Mouse (Mus musculus) embryonic facial prominence, embryonic 15.5 days (tissue): ENCODE results near the gene Pcbp1. TPM values are rescaled to one million over a fixed set of nuclear protein-coding genes. Genes with fewer than 3 reads are reported as not detected.
A peak's percentile ranks its signal among the peaks of the same experiment; 100 is the strongest.

Experiments
- ATAC-seq: fragments of 200-750 bp; cut with Nextera tagmentation; 2 replicates; pipeline ENCODE4 v1.8.0; 2017; ENCODE audit warnings: low read depth, moderate TSS enrichment; ENCODE audit not compliant: insufficient number of reproducible peaks, low FRiP score, low TSS enrichment
- H3K27ac ChIP-seq: fragments of 300-500 bp; sonication (generic); replicated peaks from 2 replicates; pipeline ENCODE4 v1.5.1; 2015; ENCODE audit warnings: mild to moderate bottlenecking, inconsistent platforms
- H3K27me3 ChIP-seq: fragments of 300-500 bp; sonication (generic); 2 replicates; pipeline ENCODE4 v1.6.1; 2015; ENCODE audit warnings: inconsistent platforms
- H3K36me3 ChIP-seq: fragments of 300-500 bp; sonication (generic); 2 replicates; pipeline ENCODE4 v1.6.1; 2015; ENCODE audit warnings: mild to moderate bottlenecking, inconsistent platforms
- H3K4me1 ChIP-seq: fragments of 300-500 bp; sonication (generic); 2 replicates; pipeline ENCODE4 v1.6.1; 2015; ENCODE audit warnings: inconsistent platforms
- H3K4me2 ChIP-seq: fragments of 300-500 bp; sonication (generic); replicated peaks from 2 replicates; pipeline ENCODE4 v1.6.1; 2015; ENCODE audit warnings: mild to moderate bottlenecking, inconsistent platforms
- H3K4me3 ChIP-seq: fragments of 300-500 bp; sonication (generic); replicated peaks from 2 replicates; pipeline ENCODE4 v1.5.1; 2015; ENCODE audit warnings: mild to moderate bottlenecking, inconsistent platforms
- H3K9ac ChIP-seq: fragments of 300-500 bp; sonication (generic); 2 replicates; pipeline ENCODE4 v1.6.1; 2015; ENCODE audit warnings: inconsistent platforms
- H3K9me3 ChIP-seq: fragments of 300-500 bp; sonication (generic); replicated peaks from 2 replicates; pipeline ENCODE4 v1.6.1; 2016; ENCODE audit warnings: inconsistent platforms
- WGBS: fragments of 180-500 bp; shearing (Covaris S2); methylation state at CpG from one replicate; pipeline ENCODE4 v1.1.7; 2015; 5-methylcytosine and 5-hydroxymethylcytosine counted together
- polyA plus RNA-seq: library from polyadenylated mRNA; unstranded; fragments of >200 nt; fragmentation: Nextera tagmentation; extraction: Ambion mirVana; gene quantifications from 2 replicates; pipeline ENCODE4 v1.2.1, GENCODE M21; 2015

Gene Pcbp1
- polyA plus RNA-seq, 1 experiment from 2014 or later: 497 TPM

DNA sequence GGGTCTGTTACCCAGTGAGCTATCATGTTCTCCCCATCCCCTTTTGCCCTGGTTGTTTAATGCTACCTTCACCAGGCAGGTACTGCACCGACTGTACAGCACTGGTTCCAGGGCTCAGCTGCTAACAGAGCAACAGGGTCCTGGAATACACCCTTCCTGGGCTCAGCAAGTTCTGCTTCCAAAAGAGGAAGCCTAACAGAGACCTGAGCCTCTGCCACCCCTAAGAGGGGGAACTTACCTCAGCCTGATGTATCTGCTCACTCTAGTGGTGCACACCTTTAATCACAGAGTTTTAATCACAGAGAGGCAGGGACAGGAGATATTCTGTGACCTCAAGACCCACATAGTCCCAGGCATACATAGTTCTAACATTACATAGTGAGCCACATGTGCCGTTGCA, 36.2 kb downstream of the Pcbp1 start:
- H3K9me3 ChIP-seq: no peaks in the 10 kb centered on the region
- WGBS: 96% methylated on average over 2 of the region's 2 CpGs
- H3K4me2 ChIP-seq: no peak overlapping the region
- no peak overlapping the region for H3K27ac ChIP-seq
- H3K4me1 ChIP-seq: peaks cover 24% of the 10 kb centered on the region
- no peak overlapping the region for H3K9ac ChIP-seq
- no peaks in the 10 kb centered on the region for H3K36me3 ChIP-seq
- no peaks in the 10 kb centered on the region for H3K27me3 ChIP-seq
- no peak for ATAC-seq
- H3K4me3 ChIP-seq: no peak overlapping the region

DNA sequence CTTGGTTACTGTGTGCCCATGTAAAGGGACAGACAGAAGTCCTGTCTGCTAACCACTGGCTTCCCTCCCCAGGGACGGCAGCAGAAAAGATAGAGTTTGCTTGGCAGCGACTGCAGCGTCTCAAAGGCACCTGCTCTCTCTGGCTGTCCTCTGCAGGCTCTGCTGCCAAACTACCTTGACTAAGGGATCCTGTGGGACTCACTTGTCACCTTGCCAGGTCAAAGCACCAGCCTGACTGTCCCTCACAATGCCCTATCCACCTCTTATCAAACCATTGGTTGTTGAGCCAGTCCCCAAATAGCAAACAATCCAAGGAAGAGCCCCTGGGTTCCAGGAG, 38.0 kb downstream of the Pcbp1 start:
- Histone ChIP-seq H3K9ac (no peak overlapping the region), H3K36me3 (no peaks in the 10 kb centered on the region), H3K4me2 (no peak overlapping the region), H3K27me3 (no peaks in the 10 kb centered on the region), H3K27ac (peak overlapping the region; percentile 95), H3K4me1 (peaks cover 15% of the 10 kb centered on the region), H3K9me3 (no peaks in the 10 kb centered on the region), H3K4me3 (0 out of 2 replicates have a peak overlapping the region, but pooled peaks have one; percentile 5)
- 37% methylated on average over 3 of the region's 3 CpGs for whole genome bisulfite sequencing
- ATAC-seq: no peak

DNA sequence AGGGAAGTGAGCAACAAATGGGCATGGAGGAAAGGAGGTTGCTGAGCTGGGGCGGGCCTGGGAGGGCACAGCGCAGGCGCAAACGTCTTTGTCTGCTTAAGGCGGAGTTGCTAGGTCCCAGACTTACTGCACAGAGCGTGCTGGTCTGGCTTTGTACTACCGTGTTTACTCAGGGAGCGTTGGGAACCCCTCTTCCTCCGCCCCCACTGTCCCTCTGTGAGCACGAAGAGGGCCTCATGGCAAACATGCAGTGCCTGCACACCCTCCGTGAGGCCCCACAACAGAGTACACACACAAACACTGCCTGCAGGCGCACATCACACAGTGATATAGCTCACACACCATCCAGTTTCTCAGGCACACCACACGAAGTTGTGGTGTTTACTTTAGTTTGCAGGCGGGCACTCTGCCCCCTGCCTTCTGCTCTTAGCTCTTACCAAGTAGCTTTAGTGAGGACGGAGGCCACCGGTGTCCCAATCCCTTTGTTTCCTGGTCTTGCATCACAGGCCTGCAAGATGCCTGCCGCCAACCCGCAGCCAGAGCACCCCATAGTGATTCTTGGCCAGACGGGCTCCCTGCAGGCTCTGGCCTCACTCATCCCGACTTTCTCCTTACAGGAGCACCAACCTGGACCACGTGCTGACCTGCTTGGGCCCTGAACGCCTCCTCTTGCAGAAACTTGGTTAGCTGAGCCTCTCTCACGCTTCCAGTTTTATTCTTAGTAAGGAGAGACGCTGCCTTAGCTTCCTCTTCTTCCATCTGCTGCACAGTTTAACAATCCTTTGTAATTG, 38.6 kb downstream of the Pcbp1 start:
- no peaks in the 10 kb centered on the region for H3K9me3 ChIP-seq
- H3K4me3 ChIP-seq: peak overlapping the region; percentile 5; the same call in 1 of the 2 replicates
- H3K36me3 ChIP-seq: no peaks in the 10 kb centered on the region
- 11% methylated on average over 24 of the region's 24 CpGs for WGBS
- peak overlapping the region; percentile 95 for H3K27ac ChIP-seq
- H3K4me2 ChIP-seq: peak overlapping the region; percentile 26
- no peaks in the 10 kb centered on the region for H3K27me3 ChIP-seq
- peak; percentile 95 for ATAC-seq
- H3K9ac ChIP-seq: 0 out of 2 replicates have a peak overlapping the region, but pooled peaks have one; percentile 3
- peaks cover 15% of the 10 kb centered on the region for H3K4me1 ChIP-seq

DNA sequence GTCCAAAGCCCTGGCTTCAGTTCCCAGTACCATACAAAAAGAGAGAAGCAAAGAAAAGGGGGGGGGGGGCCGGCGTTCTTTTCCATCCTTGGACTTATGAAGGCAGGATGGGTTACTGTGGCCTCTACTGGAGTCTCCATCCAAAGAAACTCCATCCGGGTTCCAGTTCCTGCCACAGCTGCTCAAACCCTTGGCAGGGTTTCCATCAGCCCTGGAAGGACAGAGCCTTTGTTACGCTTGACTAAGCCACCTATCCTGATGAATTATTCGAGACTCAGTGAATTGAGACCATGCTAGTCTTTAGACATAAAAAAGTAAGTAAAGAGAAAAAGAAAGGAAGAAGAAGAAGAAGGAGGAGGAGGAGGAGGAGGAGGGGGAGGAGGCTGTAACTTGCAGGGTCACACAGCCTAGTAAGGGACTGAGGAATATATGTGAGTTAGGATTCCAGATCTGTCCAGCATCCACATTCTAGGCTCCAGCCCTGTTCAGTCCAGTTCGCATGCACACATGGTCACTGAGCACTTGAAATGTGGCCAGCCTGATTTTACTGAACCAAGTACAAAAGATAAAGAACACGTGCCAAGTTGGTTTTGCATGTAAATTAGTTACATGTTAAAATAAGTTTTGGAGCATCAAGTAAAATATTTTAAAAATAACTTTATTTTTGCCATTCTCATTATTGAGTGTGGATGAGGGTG, 40.0 kb downstream of the Pcbp1 start:
- H3K27ac ChIP-seq: 0 out of 2 replicates have a peak overlapping the region, but pooled peaks have one; percentile 4

DNA sequence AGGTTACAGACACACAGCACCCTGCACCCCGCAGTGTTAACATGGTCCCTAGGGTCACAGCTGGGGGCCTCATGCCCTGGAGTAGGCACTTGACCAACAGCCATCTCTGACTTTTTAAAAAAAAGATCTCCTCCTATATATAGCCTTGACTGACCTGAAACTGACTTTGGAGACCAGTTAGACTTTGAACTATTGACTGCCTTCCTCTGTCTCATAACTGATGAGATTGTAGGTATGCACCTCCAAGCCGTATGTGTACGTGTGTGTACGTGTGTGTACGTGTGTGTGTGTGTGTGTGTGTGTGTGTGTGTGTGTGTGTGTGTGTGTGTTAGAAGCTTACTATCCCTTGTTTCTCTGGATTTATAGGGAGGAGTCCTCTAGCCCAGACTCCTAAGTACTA, 44.2 kb downstream of the Pcbp1 start:
- no peak overlapping the region for H3K4me3 ChIP-seq
- no peak for ATAC-seq
- no peak overlapping the region for H3K27ac ChIP-seq
- no peaks in the 10 kb centered on the region for H3K36me3 ChIP-seq
- no peak overlapping the region for H3K4me2 ChIP-seq
- H3K4me1 ChIP-seq: peaks cover 25% of the 10 kb centered on the region
- no peaks in the 10 kb centered on the region for H3K9me3 ChIP-seq
- H3K9ac ChIP-seq: no peak overlapping the region
- WGBS: 84% methylated on average over 5 of the region's 5 CpGs
- H3K27me3 ChIP-seq: no peaks in the 10 kb centered on the region

More for the DNA sequence above, 40.0 kb downstream of the Pcbp1 start:
- Histone ChIP-seq H3K27me3 (no peaks in the 10 kb centered on the region), H3K4me3 (no peak overlapping the region), H3K4me2 (no peak overlapping the region), H3K4me1 (peaks cover 15% of the 10 kb centered on the region), H3K36me3 (no peaks in the 10 kb centered on the region), H3K9ac (no peak overlapping the region), H3K9me3 (no peaks in the 10 kb centered on the region)
- 79% methylated on average over 7 of the region's 7 CpGs for WGBS
- no peak for ATAC-seq

DNA sequence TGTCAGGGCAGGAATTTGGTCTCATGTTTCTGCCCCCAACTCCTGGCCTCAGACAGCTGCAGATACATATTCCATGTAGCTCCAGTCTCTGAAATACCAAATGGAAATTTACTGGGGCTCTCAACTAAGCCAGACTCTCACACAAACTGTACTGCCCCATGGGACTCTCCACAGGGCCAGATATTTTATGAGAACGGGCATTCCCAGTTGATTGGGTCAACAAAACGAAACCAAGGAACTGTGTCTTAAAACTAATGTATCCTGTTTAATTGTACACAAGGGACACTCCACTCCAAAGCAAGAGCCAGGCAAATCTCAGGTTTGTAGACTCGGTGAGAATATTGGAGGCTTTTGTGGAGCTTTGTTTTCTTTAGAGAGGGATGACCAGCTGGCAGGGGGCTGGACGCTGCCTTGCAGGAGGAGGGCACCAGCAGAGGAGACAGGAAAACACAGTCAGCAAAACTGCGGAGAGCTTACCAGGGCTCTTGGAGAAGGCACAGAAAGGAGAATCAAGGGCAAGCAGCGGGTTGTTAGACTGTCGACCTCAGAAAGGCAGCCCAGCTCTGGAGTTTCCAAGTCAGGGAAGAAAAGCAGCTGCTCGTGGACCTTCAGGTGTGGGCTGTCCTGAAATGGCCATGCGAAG, 45.8 kb downstream of the Pcbp1 start:
- H3K27me3 ChIP-seq: no peaks in the 10 kb centered on the region
- no peaks in the 10 kb centered on the region for H3K36me3 ChIP-seq
- peak overlapping the region; percentile 91 for H3K27ac ChIP-seq
- no peaks in the 10 kb centered on the region for H3K9me3 ChIP-seq
- H3K4me3 ChIP-seq: peak overlapping the region; percentile 14; the same call in 1 of the 2 replicates
- WGBS: 28% methylated on average over 9 of the region's 9 CpGs
- peak overlapping the region; percentile 37 for H3K4me2 ChIP-seq
- peak; percentile 63 for ATAC-seq
- peaks cover 24% of the 10 kb centered on the region for H3K4me1 ChIP-seq
- peak overlapping the region; percentile 15; the same call in 1 of the 2 replicates for H3K9ac ChIP-seq

DNA sequence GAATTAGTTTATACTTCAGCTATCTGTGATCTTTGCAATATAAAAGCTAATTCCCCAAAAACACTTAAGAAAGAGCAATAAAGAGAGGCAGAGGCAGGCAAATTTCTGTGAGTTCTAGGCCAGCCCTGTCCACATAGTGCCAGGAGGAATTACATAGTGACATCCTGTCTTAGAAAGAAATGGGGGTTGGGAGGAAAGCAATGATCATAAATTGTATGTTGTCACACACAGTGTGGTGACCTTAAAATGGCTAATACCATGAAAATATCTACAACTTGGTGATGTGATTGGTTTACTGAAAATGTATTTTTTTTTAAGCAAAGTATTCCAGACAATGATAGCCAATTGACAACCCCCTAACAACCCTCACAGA, 46.3 kb downstream of the Pcbp1 start:
- H3K4me1 ChIP-seq: peaks cover 24% of the 10 kb centered on the region
- peak overlapping the region; percentile 91 for H3K27ac ChIP-seq
- no peaks in the 10 kb centered on the region for H3K36me3 ChIP-seq
- H3K9ac ChIP-seq: no peak overlapping the region
- H3K9me3 ChIP-seq: no peaks in the 10 kb centered on the region
- H3K27me3 ChIP-seq: no peaks in the 10 kb centered on the region
- H3K4me2 ChIP-seq: no peak overlapping the region
- ATAC-seq: no peak
- H3K4me3 ChIP-seq: no peak overlapping the region

DNA sequence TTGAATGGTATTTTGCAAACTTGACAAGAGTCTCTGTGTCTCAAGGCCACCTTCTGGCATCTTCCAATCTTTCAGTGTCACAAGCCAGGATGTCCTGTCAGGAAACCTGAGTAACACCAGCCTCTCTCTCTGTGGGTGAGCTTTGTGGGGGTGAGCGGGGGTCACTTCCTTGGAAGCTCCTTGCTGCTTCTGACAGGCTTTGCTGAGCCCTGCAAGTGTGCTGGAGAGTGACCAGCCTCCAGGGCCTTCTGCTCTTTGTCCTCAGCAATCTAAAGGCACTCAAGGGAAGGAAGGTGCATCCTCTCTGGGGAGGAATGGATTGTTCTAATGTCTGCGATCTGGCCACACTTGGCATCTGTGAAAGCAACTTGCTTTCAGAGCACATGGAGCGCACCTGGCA, 46.8 kb downstream of the Pcbp1 start:
- WGBS: 58% methylated on average over 3 of the region's 3 CpGs
- no peak overlapping the region for H3K4me2 ChIP-seq
- peak overlapping the region; percentile 91 for H3K27ac ChIP-seq
- H3K4me1 ChIP-seq: peaks cover 24% of the 10 kb centered on the region
- ATAC-seq: no peak
- no peaks in the 10 kb centered on the region for H3K36me3 ChIP-seq
- no peak overlapping the region for H3K4me3 ChIP-seq
- no peak overlapping the region for H3K9ac ChIP-seq
- no peaks in the 10 kb centered on the region for H3K9me3 ChIP-seq
- H3K27me3 ChIP-seq: no peaks in the 10 kb centered on the region

DNA sequence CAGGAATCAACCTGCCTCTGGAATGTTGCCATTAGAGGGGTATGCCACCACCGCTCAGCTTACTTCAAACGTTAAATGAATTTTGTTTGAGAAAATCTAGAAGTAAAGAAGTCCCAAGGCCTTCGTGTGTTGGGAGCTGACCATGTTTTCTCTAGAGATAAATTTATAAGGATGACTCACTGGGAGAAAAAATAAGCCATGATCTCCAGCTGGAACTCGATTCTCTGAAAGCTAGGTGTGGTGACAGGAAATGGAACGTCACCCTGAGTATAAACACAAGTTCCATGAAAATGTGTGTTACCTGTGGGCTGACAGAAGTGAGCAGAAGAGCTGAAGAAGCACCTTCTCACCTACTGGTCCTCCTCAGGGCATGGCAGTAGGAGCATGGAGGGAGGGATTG, 49.2 kb downstream of the Pcbp1 start:
- no peak overlapping the region for H3K4me3 ChIP-seq
- H3K4me1 ChIP-seq: peaks cover 36% of the 10 kb centered on the region
- no peak for ATAC-seq
- H3K9ac ChIP-seq: no peak overlapping the region
- 69% methylated on average over 5 of the region's 5 CpGs for WGBS
- H3K27me3 ChIP-seq: no peaks in the 10 kb centered on the region
- H3K9me3 ChIP-seq: no peaks in the 10 kb centered on the region
- no peak overlapping the region for H3K4me2 ChIP-seq
- no peaks in the 10 kb centered on the region for H3K36me3 ChIP-seq
- no peak overlapping the region; the same call in 1 of the 2 replicates for H3K27ac ChIP-seq

DNA sequence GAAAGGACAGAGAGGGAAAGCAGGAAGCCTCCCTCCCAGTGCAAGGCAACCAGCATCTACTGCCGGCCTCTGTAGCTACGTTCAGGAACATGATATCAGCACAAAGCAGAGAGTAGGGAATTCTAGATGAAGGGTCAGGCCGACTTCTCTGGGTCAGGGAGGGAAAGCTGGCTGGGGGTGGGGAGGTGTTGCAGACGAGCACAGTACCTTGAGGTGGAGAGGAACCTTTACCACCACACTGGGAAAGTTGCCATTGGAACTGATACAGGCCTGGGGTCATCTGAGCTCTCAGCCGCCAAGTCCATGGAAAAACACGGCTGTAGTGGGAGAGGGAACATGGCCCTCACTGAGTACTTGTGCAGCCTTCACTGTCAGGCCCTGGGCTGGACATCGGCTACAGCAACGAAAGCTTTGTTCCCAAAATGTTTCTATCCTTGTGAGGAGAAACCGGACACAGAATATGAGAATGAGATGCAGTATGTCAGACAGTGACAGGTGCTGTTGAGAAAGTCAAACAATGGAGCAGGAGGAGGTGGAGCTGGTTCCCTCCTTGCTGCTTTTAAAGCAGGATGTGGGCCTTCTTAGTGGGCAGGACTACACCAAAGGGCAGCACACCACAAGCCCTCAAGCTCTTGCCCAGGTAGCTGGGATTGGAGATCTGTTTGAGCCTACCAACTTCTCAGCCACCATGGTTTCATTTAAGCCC, 50.5 kb downstream of the Pcbp1 start:
- H3K4me3 ChIP-seq: no peak overlapping the region
- H3K27me3 ChIP-seq: no peaks in the 10 kb centered on the region
- no peak overlapping the region for H3K4me2 ChIP-seq
- no peaks in the 10 kb centered on the region for H3K36me3 ChIP-seq
- ATAC-seq: no peak
- no peak overlapping the region for H3K27ac ChIP-seq
- 65% methylated on average over 9 of the region's 9 CpGs for WGBS
- H3K9ac ChIP-seq: no peak overlapping the region
- H3K4me1 ChIP-seq: peaks cover 38% of the 10 kb centered on the region
- no peaks in the 10 kb centered on the region for H3K9me3 ChIP-seq

DNA sequence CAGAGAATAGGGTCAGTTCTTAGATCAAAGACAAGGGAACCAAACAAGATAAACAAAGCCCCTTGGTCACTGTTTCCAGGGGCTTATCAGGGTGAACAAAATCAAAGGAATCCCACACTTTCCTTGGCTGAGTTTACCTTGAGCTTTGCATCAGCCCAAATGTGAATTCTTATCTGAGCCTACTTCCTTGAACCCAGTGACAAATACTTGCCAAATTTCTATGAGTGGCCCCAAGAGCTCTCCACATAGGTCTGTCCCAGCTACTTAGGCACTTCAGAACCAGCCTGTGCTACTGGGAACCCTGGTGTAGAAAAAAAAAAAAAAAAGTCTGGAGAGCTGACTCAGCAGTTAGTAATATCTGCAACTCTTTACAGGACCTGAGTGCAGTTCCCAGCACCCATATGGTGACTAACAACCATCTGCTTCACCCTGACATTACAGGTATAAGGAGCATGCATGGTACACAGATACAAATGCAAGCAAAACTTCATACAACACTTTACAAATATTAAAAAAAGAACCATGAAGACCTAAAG, 51.4 kb downstream of the Pcbp1 start:
- Histone ChIP-seq H3K4me3 (no peak overlapping the region), H3K27me3 (no peaks in the 10 kb centered on the region), H3K27ac (no peak overlapping the region), H3K36me3 (peaks cover 8% of the 10 kb centered on the region; the same call in 1 of the 2 replicates), H3K4me1 (peaks cover 29% of the 10 kb centered on the region), H3K4me2 (no peak overlapping the region), H3K9ac (no peak overlapping the region), H3K9me3 (no peaks in the 10 kb centered on the region)
- ATAC-seq: no peak
